26 mouse cellular contexts compared by ENCODE assay signal in genomic region chr3:82770512-82771270, GRCm38 (mm10).
"Had no signal": no experiment of that assay in that cellular context is flagged by ENCODE, and none has a peak within 500 bp of the region (broad histone marks: within the 10 kb centered on the region; RNA-seq: fewer than 3 reads in every experiment).

No protein-coding gene starts in this region.

- H3K9me3 ChIP-seq: heart, embryonic 13.5 days; heart, embryonic 15.5 days; hindbrain, embryonic 13.5 days; hindbrain, embryonic 15.5 days; kidney, embryonic 15.5 days; limb, embryonic 10.5 days; limb, embryonic 12.5 days had no signal

- DNase-seq: gastrocnemius, postnatal 14 days; gastrocnemius, postnatal 36 days; heart, adult 11 months; heart, adult 2 months; heart, postnatal 14 days; heart, postnatal 36 days; kidney, adult 11 months; kidney, adult 2 months; kidney, adult 9 months; kidney, postnatal 10 days; kidney, postnatal 25 days; kidney, postnatal 4 days; liver had no signal

- H3K4me2 ChIP-seq: heart, embryonic 11.5 days; heart, embryonic 13.5 days; heart, embryonic 15.5 days; hindbrain, embryonic 13.5 days; hindbrain, embryonic 15.5 days; kidney, embryonic 15.5 days; limb, embryonic 12.5 days; liver, embryonic 11.5 days had no signal

- H3K27ac ChIP-seq: heart, adult 2 months; heart, embryonic 13.5 days; heart, embryonic 15.5 days; hindbrain, embryonic 13.5 days; hindbrain, embryonic 15.5 days; hindbrain, postnatal 0 days; kidney, embryonic 15.5 days; layer of hippocampus, adult 2 months; left cerebral cortex, adult 2 months; limb, embryonic 10.5 days; limb, embryonic 12.5 days had no signal

- H3K36me3 ChIP-seq: heart, embryonic 13.5 days; heart, embryonic 15.5 days; hindbrain, embryonic 13.5 days; hindbrain, embryonic 15.5 days; kidney, embryonic 15.5 days; limb, embryonic 10.5 days; limb, embryonic 12.5 days had no signal

- H3K27me3 ChIP-seq: heart, embryonic 13.5 days; heart, embryonic 15.5 days; hindbrain, embryonic 13.5 days; hindbrain, embryonic 15.5 days; kidney, embryonic 15.5 days; limb, embryonic 12.5 days had no signal

- H3K4me3 ChIP-seq: heart, adult 2 months; heart, embryonic 13.5 days; heart, embryonic 15.5 days; hindbrain, embryonic 13.5 days; hindbrain, embryonic 15.5 days; kidney, embryonic 15.5 days; layer of hippocampus, adult 2 months; left cerebral cortex, adult 2 months; limb, embryonic 10.5 days; limb, embryonic 12.5 days had no signal

- H3K9ac ChIP-seq: heart, embryonic 13.5 days; heart, embryonic 15.5 days; hindbrain, embryonic 13.5 days; hindbrain, embryonic 15.5 days; kidney, embryonic 15.5 days; limb, embryonic 12.5 days had no signal

- H3K4me1 ChIP-seq: heart, embryonic 13.5 days; heart, embryonic 15.5 days; hindbrain, embryonic 13.5 days; hindbrain, embryonic 15.5 days; kidney, embryonic 15.5 days had no signal

- ATAC-seq: hindbrain, postnatal 0 days; intestine, embryonic 16.5 days had no signal
